Mouse (Mus musculus): Measurements from ENCODE around the gene Tacr2. TPM values are rescaled to one million over a fixed set of nuclear protein-coding genes. Genes with fewer than 3 reads are reported as not detected.

The Tacr2 gene
- total RNA-seq (2015) (not detected in 2 replicates), total RNA-seq (2017) (not detected in 2 replicates)

- ATAC-seq (ENCODE audit: poor library complexity, severe bottlenecking), result no peak
Observed at GRCm38 (mm10) chr10:62252000-62252488, at the start of gene Tacr2. Gene Tacr2, plus strand, starts transcription at chr10:62252438.

- ATAC-seq (ENCODE audit: poor library complexity, severe bottlenecking), result no peak
Observed at GRCm38 (mm10) chr10:62202574-62202973, 49.7 kb upstream of the Tacr2 start.

- no peak for ATAC-seq (ENCODE audit: poor library complexity, severe bottlenecking)
Observed at GRCm38 (mm10) chr10:62208241-62208896, 43.9 kb upstream of the Tacr2 start.

DNA sequence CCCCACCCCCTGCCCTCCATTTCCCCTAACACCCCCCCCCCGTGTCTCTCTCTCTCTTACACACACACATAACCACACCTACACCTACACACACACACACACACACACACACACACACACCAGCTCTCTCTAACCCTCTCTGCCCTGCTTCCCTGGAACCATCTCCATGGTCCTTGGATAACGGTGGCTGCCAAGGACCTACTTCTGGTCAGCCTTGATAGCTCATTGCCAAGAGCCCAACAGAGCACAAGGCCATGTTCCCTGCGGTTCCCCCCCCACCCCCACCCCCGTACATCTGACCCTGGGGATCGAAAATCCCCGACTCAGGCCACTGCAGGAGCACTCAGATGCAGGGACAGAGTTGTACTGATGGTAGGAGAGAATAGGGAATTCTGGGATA lies 40.9 kb upstream of the Tacr2 start:
- no peak for ATAC-seq (ENCODE audit: poor library complexity, severe bottlenecking)

- no peak for ATAC-seq (ENCODE audit: poor library complexity, severe bottlenecking)
Observed at GRCm38 (mm10) chr10:62215169-62215616, 37.0 kb upstream of the Tacr2 start.

- ATAC-seq (ENCODE audit: poor library complexity, severe bottlenecking), result no peak
Observed at GRCm38 (mm10) chr10:62215633-62216032, 36.6 kb upstream of the Tacr2 start.

DNA sequence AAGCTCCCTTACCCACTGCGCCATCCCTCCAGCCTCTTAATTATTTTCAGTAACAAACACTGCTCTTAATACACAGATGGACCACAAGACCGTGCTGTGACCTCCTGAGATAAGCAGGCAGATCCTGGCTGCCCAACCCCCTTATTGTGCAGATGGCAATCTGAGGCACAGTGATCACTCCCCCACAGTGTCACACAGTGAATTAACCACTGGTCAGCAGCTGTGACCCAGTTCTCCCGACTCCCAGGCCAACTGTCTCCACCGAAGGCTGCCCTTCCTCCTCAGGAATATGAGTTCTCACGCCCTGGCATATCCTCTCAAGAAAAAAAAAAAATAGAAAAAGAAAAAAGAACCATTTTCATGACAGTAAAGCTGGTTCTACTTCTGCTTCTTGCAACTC lies 35.6 kb upstream of the Tacr2 start:
- ATAC-seq (ENCODE audit: poor library complexity, severe bottlenecking), result 0 out of 2 replicates have a peak, but pooled peaks have one; percentile 35

- ATAC-seq (ENCODE audit: poor library complexity, severe bottlenecking), result no peak
Observed at GRCm38 (mm10) chr10:62217196-62217595, 35.0 kb upstream of the Tacr2 start.

- no peak for ATAC-seq (ENCODE audit: poor library complexity, severe bottlenecking)
Observed at GRCm38 (mm10) chr10:62218044-62218788, 34.0 kb upstream of the Tacr2 start.

- no peak for ATAC-seq (ENCODE audit: poor library complexity, severe bottlenecking)
Observed at GRCm38 (mm10) chr10:62218789-62219172, 33.5 kb upstream of the Tacr2 start.

GRCm38 (mm10) chr10:62220732-62221514 lies 31.3 kb upstream of the Tacr2 start:
- ATAC-seq (ENCODE audit: poor library complexity, severe bottlenecking), result no peak

DNA sequence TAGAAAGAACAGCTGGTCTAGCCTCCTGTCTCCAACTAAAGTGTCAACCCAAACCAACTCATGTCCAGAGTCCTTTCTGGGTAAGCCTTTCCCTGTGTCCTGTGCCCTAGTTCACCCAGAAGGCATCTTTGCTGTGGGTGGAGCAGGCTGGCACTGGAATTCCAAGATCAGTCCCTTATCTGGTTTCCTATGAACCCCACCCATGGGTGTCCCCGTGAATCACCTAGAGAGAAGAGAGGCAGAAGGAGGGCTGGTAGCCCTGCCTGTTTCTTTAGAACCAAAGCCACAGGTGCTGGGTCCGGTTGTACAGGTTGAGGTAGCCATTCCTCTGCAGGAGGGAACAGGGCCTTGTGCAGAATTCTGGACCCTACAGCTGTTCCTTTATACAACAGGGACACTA lies 30.6 kb upstream of the Tacr2 start:
- no peak for ATAC-seq (ENCODE audit: poor library complexity, severe bottlenecking)

GRCm38 (mm10) chr10:62222777-62223176 lies 29.5 kb upstream of the Tacr2 start:
- ATAC-seq (ENCODE audit: poor library complexity, severe bottlenecking), result no peak

GRCm38 (mm10) chr10:62224231-62224630 lies 28.0 kb upstream of the Tacr2 start:
- no peak for ATAC-seq (ENCODE audit: poor library complexity, severe bottlenecking)

GRCm38 (mm10) chr10:62225839-62226238 lies 26.4 kb upstream of the Tacr2 start:
- no peak for ATAC-seq (ENCODE audit: poor library complexity, severe bottlenecking)

GRCm38 (mm10) chr10:62228126-62228525 lies 24.1 kb upstream of the Tacr2 start:
- ATAC-seq (ENCODE audit: poor library complexity, severe bottlenecking), result no peak

DNA sequence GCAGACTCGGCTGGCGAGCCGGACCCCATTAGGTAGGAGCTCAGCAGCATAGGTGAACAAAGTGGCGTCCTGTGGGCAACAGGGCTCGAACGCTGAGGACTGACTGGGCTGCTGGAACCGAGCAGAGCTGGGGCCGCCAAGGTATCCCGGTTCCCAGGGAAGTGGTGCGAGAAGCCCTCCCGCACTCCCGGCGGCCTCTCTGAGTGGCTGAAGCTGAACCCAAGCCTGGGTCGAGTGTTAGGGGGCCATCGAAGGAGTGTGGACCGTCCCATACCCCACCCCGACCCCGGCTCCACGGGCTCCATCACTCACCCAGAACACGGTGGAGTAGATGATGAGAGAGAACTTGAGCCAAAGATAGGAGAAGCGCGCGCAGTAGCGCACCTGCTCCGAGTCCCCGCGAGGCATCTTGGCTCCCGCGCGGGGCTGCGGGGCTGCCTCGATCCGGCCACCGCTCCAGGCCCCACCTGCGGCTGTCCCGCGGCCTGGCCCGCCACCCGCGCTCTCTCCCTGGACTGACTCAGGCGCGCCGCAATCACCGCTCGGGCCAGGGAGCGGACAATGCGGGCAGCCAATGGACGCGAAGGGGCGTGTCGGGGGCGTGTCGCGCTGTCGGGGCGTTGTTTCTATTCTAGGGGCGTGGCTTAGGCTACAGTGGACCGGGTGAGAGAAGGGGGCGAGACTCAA lies 21.4 kb upstream of the Tacr2 start, which contains the start of gene Tspan15:
Gene Tspan15, minus strand, starts transcription at position 544 of the 687 bp plus-strand sequence.
- ATAC-seq (ENCODE audit: poor library complexity, severe bottlenecking), result peak; percentile 97

DNA sequence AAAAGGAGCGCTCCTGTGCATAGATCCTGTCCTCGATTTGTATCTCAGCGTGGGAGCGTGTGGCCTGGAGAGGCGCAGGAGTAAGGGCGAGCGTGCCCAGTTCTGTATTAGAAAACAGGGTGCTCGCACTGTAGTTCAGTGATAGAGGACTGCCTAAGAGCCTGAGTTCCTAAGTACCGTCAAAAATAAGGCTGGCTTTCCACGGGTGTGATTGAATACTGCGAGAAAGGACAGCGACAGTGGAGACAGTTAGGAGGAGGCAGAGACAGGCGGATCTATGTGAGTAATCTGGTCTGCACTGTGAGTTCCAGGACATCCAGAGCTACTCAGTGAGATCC lies 20.9 kb upstream of the Tacr2 start:
- ATAC-seq (ENCODE audit: poor library complexity, severe bottlenecking), result no peak

DNA sequence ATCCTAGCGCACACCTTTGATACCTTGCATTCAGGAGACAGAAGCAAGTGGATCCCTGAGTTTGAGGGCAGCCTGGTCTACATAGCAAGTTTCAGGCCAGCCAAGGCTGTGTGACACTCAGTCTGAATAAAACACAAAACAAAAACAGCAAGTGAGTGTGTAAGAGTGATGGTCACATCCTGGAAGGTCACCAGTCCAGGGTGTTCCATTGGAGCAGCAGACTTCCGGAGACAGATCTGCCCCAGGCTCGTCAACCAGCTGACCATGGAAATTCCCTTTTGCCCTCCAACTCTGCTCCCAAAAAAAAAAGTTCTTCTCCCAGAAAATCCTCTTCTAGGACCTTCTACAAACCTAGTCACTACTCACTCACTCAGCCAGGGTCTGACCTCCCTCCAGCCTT lies 20.4 kb upstream of the Tacr2 start:
- no peak for ATAC-seq (ENCODE audit: poor library complexity, severe bottlenecking)

DNA sequence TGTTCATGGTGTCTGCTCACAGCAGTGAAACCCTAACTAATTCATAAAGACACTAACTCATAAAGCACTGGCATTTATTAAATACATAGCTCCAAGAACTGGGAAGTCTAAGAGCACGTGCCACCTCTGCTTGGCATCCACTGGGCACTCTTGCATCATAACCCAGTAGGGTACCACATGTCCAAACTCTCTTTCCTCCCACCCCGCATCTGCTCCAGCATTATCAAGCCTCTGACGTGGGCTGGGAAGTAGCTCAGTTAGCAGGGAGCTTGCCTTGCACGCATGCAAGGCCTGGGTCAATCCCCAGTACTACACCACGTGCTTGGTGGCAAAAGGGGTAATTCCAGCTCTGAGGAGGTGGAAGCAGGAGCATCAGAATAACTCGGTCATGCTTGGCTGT lies 16.1 kb upstream of the Tacr2 start:
- ATAC-seq (ENCODE audit: poor library complexity, severe bottlenecking), result no peak

GRCm38 (mm10) chr10:62237205-62237604 lies 15.0 kb upstream of the Tacr2 start:
- ATAC-seq (ENCODE audit: poor library complexity, severe bottlenecking), result no peak

All from megakaryocyte, adult 5-6 weeks (primary cell).